Mouse (Mus musculus) brain, embryonic 18.5 days (tissue): Measurements from ENCODE around the gene Pou2af1.

Experiments used
- DNase-seq: peaks from one replicate; pipeline ENCODE4 v3.0.0-alpha.2; 2012; ENCODE audit warnings: low read depth, low spot score

Gene Pou2af1

DNA sequence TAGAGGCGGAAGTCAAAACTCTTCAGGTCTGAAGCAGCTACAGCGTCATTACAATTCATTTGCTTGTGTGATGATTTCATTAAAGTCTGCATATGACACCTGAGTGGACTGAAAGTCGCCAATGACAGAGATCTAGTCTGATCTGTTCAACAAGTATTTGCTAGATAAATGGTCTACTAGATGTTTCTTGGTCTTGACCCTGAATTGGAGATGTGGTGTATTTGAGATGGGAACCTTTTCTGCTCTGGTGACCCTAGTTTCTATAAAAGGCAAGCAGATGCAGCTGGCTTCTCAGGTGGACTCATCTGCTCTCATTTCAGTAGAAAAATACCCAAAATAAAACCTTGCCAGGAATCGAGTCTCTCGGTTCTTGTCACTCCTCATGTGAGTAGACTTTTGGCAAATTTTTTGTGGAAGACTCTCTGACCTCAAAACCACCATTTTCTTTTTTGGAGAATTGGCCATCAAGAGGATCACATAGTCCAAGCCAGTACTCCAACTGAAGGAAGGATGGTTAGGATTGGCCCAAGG is 12.2 kb downstream of the Pou2af1 start:
- DNase-seq, result no peak

DNA sequence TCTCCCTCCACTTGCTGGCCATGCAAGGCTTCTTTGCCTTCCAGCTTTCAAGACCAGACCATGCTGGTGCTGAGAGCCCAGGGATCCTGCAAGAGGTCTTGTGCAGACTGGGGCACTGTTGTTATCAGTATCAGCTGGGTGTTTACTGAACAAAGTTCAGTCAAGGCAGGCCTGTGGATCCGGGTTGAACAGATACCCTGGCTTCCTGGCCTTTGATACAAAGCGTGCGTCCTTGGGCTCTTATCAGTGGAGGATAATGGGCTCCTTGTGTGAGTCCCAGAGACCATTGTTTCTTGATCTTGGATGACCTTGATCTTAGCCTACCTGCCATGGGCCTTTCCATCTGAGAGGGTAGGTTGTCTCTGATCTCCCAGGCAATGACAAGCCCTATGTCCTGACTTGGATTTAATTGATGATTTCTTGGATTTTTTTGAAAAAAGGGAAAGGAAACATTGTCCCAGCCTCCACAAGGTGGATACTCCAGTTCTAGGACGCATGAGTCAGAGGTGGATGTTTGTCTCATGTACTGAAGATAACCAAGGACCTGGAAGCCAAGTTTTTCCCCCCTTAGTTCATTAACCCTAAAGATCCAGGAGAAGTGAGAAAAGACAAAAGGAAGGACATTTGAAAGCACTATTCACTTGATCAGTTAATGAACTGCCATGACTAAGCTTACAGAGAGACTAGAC is 17.3 kb downstream of the Pou2af1 start:
- DNase-seq, result no peak

DNA sequence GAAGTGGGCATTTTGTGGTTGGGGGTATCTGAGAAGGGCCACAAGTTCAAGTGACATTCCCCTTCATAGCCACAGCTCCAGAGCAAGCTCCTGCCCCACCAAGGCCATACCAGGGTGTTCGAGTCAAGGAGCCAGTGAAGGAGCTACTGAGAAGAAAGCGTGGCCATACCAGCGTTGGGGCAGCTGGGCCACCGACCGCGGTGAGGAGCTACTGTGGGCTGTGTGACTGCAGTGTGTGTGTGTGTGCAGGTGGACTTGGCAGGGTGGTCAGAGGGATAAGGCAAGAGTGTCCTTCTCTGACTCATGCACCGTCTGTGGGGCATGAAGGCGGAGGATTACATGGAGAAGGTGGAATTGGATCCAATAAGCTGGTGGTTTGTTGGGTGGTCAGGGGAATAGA is 18.7 kb downstream of the Pou2af1 start:
- DNase-seq, result no peak

DNA sequence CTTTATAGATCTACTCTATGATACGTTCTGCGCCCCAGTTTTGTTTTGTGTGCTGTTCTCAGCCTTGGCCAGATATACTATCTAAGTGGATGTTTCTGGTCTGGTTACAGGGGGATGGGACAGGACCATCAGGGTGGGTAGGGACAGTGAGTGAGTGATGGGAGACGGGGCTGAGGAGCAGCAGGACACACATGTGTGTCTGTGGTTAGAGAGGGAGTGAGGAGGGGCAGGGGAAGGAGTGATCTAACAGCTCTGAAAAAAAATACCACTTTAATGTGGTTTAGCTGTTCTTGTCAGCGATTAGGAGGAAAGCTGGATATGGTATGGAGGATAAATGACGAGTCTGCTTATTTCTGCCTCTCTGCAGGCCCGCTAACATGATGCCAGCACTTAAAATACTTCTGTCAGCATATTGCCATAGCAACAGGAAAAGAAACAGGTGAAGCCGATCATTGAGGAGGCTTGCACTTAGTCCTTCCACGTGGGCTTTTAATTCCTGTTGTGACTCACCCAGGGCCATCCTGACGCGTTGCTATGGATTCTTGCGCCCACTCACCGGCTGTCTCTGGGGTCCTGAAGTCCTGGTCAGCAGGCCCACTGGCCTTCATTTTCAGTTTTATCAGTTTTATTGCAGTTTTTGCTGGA is 25.4 kb downstream of the Pou2af1 start:
- no peak for DNase-seq

DNA sequence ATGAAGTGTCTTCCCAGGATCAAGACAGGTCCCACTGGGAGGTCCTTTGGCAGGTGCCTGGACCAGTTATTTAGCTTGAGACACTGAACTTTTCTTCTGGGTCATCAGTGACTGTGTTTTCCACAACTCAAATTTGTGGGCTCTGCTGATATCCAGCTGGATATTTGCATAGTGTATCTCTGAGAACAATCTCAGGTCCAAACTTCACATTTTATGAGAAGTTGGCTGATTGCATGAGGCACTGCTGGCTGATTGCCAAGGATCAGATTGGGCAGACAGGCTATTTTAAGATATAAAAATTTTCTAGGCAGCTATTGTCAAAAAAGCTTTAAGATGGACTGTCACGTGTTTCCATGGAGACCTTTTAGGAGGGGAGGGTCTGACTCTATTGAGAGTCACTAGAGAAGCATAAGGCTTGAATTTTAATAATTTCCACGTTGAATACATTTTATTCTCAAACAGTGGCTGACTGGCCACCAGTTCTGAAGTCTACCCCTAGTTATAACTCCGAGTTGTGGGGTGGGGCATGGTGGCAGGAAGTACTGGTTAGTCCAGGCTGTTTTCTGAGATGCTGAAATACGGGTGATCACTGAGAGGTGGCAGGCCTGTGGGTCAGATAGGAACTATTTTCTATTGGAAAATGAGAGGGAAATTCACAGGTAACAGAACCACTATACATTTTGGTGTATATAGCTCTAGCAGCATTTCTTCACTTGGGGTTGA is 43.4 kb downstream of the Pou2af1 start:
- DNase-seq, result no peak

DNA sequence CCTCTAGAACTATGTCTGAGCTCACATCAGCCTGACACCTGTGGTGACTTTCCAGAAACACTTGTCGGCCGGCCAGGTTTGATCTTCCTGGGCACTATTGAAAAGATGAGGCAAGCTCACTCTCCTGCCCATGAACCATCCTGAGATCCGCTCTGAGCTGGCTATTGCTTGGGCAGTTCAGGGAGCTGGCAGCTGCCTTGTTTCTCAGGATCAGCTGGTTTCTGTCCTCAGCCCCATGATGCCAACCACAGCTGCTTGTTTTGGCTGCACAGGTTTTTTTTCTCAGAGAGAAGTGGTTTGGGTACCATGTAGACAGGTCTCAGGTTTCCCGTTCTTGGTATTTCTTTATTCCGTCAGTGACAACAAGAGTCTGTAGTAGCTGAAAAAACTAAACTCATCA is 44.9 kb downstream of the Pou2af1 start:
- DNase-seq, result no peak

DNA sequence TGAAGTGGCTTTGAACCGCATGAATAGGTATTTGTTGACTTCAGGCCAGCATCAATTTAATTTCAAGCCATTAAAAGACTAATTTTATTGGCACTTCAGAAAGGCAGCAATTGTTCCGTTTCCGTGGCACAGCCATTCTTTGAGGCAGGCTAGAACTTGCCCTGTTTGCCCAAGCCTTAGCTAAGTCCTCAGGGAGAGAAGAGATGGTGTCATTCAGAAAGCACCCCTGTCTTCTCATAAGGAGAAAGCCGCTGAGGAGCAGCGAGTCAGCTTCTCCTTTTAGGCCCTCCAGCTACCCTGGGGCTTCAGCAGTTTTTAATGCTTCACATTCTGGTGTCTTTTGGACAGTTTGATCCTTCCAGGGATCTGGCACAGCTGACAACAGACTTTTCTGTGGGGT is 55.3 kb downstream of the Pou2af1 start:
- no peak for DNase-seq

DNA sequence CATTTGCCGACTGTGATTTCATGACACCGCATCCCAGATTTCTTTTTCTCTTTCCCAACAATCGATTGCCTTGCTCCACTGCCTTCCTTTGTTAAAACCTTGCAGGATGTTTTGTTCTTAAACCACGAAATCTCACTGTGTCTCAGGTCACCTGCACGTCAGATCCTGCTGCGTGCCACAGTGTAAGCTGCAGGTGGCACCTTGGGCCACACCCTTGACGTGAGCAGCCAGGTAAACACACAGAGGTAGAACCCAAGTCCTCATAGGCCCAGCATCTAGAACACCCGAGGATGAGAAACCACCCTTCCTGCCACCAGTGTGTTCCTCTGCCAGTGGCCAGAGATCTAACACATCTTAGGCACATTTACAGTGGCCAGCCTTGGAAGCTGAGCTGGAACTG is 57.6 kb downstream of the Pou2af1 start:
- DNase-seq, result no peak

DNA sequence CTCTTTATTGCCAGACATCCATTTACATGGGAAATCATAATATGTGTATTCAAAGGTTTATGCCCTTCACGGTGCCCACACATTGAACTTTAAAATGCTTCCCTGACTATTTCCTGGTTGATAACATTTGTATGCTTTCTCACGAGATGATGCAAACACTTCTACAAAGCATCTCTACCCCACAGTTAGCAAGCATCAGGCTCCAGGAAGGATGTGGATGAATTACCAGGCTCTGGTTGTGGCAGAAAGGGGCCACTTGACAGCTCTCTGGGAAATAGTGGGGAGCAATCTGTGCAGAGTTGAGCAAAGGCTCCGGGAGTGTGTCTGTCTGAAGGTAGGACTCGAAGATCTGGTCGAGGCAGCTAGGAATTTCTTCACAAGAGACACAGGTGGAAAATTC is 58.6 kb downstream of the Pou2af1 start:
- no peak for DNase-seq

DNA sequence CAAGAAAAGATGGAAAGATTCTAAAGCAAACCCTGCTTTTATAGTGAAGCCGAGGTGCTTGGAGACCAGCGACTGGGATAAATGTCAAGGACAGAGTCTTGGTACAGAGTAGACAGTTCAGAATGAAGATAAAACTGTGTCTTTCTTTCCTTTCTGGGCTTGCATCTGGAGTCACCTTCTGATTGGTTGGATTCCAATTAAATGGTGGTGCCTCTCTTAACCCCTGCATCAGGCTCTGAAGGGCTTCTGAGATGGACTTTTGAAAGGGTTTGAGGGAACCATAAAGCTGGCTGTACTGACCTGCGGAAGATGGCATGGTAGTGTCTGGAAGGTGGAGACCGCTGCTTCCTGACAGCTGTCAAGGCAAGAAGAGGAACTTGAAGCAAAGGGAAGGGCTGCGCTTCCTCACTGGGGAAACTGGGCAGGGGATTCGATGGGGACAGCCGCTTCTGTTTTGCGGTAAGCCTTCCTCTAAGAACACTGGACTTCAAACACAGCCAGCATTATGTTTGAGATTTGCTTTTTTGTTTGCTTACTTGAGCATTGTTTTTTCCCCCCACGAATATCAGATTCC is 60.2 kb downstream of the Pou2af1 start:
- no peak for DNase-seq

DNA sequence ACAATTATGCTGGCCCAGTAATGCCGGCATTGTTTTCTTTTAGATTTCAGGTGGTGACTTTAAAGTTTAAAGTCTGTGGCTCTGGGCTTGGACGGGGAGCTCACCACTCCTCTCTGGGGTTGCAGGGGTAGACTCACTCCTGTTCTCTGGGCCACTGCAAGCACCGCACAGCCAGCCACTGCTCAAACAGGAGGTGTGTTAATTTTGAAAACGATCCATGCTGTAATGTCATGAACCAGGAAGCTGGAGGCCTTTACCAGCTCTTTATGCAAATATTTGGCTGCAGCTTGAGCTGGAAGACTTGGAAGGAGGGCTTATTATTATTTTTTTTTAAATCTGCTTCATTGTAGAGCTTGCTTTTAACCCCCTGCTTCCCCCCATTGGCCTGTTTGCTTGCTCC is 61.2 kb downstream of the Pou2af1 start:
- no peak for DNase-seq

DNA sequence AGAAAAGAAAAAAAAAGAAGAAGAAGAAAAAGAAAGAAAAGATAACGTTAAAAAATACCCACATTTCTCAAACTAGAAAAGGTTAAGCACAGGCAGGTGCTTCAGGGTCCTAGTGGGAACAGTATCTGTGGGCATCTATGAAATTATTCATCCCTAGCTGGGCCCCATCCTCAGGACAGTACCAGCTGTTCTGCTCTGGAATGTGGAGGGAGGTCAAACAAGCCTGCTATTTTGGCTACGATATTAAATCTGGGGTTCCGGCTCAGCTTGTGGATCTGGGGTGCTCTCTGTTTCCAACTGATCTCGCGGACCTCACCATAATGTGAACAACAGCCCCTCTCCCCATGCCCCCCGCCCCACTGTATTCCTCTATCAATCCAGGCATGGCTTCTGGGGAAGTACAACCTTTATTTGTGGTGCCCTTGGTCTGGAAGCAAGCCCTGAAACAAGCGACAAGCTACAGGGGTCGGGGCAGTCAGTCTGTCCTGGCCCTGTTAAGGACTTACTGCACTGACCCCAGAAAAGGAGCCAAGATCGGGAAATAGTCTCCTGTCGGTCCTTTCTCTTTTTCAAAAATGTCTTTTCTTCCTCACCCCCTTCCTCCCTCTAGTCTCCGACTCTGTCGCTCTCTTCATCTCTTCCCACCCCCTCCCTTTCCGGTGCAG is 64.5 kb downstream of the Pou2af1 start:
- DNase-seq, result no peak

DNA sequence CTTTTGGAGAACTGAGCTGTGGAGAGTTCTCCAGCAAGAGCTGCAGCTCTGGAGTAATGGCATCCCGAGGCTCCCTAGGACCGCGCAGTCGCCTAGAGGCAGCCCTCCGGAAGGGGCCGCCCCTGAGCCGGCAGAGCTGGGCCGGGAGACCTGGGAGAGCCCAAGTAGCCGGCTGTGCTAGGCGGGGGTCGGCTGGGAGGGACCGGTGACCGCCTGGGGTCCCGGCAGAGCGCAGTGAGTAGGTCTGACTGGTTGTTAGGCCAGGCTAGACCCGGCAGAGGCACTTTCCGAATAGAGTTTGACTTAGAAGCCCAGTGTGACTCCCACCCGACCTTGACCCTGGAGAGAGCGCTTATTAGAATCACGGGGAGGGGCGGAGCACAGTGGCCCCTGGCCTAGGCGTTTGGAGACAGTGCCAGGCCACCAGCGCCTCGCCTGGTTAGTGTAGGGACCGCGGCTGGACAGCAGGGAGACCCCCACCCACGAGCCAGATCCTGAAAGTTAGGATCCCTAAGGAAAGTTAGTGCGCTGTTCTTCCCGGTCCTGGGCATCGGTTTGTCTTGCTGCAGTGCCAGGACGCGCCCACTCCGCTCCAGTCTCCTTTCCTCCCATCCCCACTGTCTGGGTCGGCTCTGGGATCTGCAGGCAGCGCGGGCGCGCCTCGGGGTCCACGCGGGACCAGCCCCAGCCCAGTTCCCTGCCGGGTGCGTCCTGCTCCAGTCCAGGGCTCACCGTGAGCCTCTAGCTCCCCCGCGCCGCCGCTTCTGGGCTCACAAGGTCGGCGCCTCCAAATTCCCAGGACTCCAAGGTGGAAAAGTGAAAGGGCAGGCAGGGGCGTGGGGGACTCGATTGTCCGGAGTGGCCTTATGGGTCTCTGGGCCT is 65.2 kb downstream of the Pou2af1 start, which contains the start of gene Colca2:
Gene Colca2 (minus strand): TSS at position 70 of the 882 bp plus-strand sequence.
- DNase-seq, result no peak

DNA sequence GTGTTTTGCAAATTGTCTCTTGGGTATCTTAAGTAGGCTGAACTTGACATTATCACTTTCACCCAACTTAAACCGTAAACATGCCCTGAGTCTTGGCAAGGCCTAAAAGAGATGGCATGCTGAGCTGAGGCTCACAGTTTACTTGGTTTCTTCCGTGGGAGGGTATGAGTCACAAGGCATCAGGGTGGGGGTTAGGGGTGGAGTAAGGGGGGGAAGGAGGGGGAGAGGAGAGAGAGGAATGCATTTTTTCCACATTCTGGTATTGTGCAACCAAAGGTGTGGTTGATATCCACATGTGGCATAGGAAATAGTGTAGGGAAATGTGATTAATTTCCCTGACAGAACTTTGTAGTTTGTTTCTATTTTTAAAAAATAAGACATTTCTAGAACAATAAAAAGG is 72.6 kb downstream of the Pou2af1 start:
- DNase-seq, result no peak
